Mouse (Mus musculus) ovary, postnatal 14 days (tissue): Measurements from ENCODE around the gene Myof.

ENCODE experiments used
- DNase-seq: peaks from one replicate; pipeline ENCODE4 v3.0.0; 2022; ENCODE audit warnings: low spot score

Gene Myof

DNA sequence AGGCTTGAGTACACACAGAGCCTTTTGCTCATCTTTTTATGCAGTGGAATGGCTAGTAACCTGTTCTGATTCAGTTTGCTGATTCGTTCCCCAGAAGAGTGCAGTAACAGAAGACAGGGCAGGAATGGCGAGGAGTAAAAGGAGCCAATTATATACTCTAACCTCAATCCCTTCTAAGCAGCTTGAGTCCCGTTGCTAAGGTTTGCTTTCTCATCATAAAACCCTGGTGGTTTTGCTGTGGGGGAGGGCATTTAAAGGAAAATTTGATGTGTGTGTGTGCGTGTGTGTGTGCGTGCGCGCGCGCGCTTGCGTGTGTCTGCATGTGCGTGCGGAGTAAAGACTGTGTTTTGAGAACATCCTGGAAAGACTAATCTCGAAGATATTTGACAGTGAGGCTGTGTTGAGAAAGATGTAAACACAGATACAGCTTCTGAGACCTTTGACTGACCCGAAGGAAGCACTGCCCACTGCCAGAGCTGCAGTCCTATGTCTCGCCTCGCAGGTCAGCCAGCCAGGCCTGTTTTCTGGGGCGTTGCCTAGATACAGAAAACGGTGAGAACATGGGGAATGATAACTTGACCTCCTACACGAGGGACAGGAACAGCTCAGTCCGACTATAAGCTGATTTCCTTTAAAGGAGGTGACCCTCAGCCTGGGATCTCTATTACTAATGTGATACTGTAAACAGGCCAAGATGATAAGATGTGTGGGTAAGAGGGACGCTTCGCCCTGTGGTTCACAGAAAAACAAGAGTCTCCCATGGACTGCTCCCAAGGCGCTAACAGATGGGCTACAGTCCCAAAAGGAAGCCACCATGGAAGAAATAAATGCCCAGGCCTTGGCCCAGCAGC lies 39.5 kb downstream of the Myof start:
- DNase-seq, result no peak

GRCm38 (mm10) chr19:38002816-38003215 lies 40.6 kb downstream of the Myof start:
- DNase-seq, result no peak

GRCm38 (mm10) chr19:38000990-38001389 lies 42.4 kb downstream of the Myof start:
- DNase-seq, result no peak

GRCm38 (mm10) chr19:37999941-38000340 lies 43.4 kb downstream of the Myof start:
- DNase-seq, result no peak

DNA sequence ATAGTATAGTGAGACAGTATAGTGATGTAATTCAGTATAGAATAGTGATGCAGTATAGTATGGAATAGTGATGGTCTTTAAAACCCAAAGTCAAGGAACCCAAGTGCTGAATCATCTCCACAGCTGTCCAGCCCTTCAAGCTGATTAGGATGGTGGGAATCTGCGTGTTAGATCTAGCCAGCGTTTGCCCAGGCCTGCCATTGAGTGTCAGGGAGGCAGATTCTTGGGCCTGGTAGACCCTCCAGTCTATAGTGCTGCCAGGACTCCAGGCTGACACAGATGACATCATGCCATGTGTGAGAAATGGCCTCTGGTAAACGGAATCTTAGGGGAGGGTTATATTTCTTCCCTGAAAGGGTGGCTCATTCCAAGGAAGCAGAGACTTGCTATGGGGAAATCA lies 49.1 kb downstream of the Myof start:
- DNase-seq, result no peak

GRCm38 (mm10) chr19:37992184-37992554 lies 51.2 kb downstream of the Myof start:
- DNase-seq, result no peak

DNA sequence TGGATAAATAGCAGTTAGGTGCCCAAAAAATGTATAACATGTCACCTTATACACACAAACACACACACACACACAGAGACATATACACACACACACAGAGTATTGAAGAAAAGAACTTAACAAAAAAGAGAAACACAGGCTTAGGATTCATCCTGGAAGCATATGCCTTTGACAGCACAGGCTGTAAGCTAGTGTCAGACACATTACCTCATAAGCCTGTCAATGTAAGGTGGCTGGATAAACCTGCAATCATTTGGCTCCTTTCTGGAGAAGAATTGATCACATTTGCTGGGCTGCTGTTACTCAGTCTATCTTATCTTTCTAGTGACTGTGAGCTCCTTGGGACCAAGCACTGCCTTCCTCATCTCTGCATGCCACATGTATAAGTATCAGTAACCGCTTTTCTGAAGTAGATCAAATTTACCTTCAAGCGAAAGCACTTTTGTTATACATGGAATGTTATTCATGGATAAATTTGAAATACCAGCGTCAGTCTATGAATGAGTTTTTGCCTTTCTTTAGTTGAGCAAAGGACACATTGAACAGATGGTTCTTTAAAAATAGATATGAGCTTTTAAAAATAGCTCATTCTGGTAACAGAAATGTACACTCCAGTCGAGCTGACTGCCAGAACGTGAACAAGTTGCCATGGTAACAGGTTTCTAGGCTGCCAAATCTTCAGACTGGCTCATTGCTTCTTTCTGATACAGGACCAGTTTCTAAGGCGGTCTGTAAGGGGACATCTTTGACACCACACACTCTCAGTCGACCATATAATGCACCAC lies 51.8 kb downstream of the Myof start:
- DNase-seq, result no peak

DNA sequence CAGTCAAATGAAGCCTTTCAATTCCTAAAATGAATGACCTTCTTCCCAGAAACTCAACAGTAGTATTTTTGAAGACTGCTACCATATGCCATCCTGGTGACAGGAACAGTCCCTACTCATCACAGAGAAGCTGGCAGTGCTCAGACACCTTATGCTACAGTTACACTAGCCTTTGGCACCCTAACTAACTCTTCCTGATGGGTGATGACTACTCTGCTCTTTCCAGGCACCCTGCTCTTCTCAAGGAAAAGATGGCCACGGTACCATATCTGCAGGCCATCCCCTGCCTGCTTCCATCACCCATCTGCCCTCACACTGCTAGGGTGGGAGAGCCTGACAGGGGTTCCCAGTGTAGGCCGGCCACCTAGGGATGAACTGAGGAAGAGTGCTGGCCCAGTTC lies 53.4 kb downstream of the Myof start:
- DNase-seq, result no peak

GRCm38 (mm10) chr19:37988156-37988555 lies 55.2 kb downstream of the Myof start:
- no peak for DNase-seq

GRCm38 (mm10) chr19:37985730-37986129 lies 57.6 kb downstream of the Myof start:
- no peak for DNase-seq

DNA sequence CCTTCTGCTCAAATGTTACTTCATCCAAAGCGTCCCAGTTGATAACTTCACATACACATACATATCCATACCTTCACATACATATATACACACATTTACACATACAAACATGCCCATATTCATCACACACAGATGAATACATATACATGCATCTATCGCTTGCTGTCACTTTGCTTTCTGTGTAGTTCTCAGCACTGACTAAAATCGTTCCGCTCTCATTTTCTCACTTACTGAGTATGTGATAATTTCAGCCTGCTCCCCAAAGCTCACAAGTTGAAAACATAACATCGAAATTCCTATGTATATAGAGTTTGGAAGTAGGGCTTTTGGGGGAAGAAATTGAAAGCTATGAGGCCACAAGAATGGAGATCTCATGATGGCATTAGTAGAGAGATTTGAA lies 67.4 kb downstream of the Myof start:
- no peak for DNase-seq

GRCm38 (mm10) chr19:37970571-37970970 lies 72.8 kb downstream of the Myof start:
- DNase-seq, result no peak

- DNase-seq, result no peak
These were observed 73.4 kb downstream of the Myof start for GRCm38 (mm10) chr19:37970004-37970403.

GRCm38 (mm10) chr19:37965828-37966227 lies 77.5 kb downstream of the Myof start:
- no peak for DNase-seq

- DNase-seq, result no peak
These were observed 80.0 kb downstream of the Myof start for GRCm38 (mm10) chr19:37963421-37963820.

GRCm38 (mm10) chr19:37960791-37961190 lies 82.6 kb downstream of the Myof start:
- no peak for DNase-seq

- DNase-seq, result no peak
These were observed 83.7 kb downstream of the Myof start for GRCm38 (mm10) chr19:37959543-37960215.

GRCm38 (mm10) chr19:37959076-37959475 lies 84.3 kb downstream of the Myof start:
- no peak for DNase-seq

DNA sequence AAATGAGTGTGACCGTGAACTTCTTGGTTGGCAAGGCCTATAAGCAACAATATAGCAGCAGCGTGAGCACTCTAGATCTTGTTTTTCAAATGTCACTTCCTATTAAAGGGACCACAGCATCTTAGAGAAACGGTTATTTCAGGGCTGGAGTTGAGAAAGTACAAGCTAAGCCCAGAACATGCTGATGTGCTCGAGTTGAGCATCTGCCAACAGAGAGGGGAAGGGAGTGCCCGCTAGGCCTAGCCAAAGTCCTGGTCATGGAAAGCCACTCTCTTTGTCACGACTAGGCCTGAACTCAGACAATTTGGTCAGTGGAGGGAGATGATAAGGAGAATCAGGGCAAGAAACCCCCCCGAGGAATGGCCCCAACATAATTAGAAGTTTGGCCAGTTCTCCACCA lies 86.1 kb downstream of the Myof start:
- DNase-seq, result no peak

DNA sequence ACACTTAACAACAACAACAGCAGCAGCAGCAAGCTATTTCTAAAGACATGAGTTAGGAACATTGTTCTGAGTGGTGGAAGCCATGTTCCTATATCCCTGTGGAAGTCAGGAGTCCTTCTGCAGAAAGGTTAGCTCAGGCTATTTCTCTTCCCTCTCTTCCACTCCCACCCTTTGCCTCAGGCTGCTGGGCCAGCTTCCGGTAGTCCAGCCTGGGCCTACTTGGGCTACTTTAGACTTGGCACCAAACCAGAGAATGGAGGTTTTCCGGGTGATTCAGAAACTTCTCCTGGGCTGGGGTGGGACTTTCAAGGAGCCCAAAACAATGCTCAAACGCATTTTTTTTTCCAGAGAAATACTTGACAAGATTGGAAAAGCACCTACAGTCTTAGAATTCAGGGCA lies 87.4 kb downstream of the Myof start:
- DNase-seq, result no peak

DNA sequence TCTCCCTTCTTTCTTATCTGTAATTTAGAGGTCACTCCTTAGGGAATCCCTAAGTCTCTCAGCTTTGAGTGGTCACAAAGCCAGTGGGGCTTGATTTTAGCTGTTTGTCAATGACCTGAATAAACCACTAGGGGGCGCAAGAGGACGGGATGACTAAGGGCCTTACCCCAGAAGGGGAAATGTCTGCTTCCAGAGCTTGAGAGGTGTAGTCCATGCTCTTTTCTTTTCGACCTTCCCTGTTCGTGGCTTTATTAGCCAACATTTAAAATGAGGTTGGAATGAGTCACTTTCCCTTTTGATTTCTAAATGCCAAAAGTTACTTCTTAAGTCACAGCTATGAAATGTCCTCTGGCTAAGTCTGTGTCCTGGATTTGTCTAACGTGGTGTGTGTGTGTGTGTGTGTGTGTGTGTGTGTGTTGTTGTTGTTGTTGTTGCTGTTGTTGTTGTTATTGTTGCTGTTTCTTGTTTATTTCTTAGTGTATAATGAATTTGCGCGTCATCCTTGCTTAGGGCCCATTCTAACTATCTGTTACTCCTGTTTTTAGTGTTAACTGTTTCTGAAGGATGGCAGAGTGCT lies 87.9 kb downstream of the Myof start:
- peak; percentile 78 for DNase-seq

- no peak for DNase-seq
These were observed 88.6 kb downstream of the Myof start for GRCm38 (mm10) chr19:37954772-37955171.
